Mouse (Mus musculus) intestine, embryonic 14.5 days (tissue): Measurements from ENCODE around the gene Olfr330. TPM values are rescaled to one million over a fixed set of nuclear protein-coding genes. Genes with fewer than 3 reads are reported as not detected.
"Not testable (repeated sequence)": the region's sequence is repeated elsewhere in the genome, so short reads cannot be mapped to it uniquely, and the experiment has no call there.

Source experiments
- ATAC-seq: fragments of 200-750 bp; cut with Nextera tagmentation; replicated peaks from 2 replicates; pipeline ENCODE4 v1.8.0; 2017; ENCODE audit warnings: low read depth, moderate number of reproducible peaks, moderate TSS enrichment, moderate library complexity; ENCODE audit not compliant: low FRiP score, low TSS enrichment
- DNase-seq: peaks from one replicate; pipeline ENCODE4 v3.0.0-alpha.2; 2018; ENCODE audit warnings: low spot score
- H3K27ac ChIP-seq: fragments of 300-500 bp; sonication (generic); 2 replicates; pipeline ENCODE4 v1.5.1; 2014; ENCODE audit warnings: low read depth, mild to moderate bottlenecking, control low read depth
- H3K27me3 ChIP-seq: fragments of 300-500 bp; sonication (generic); replicated peaks from 2 replicates; pipeline ENCODE4 v1.6.1; 2014; ENCODE audit warnings: low read length, control low read depth; ENCODE audit not compliant: control insufficient read depth, insufficient read depth
- H3K36me3 ChIP-seq: fragments of 300-500 bp; sonication (generic); 2 replicates; pipeline ENCODE4 v1.6.1; 2014; ENCODE audit warnings: low read length, control low read depth; ENCODE audit not compliant: control insufficient read depth, insufficient read depth
- H3K4me1 ChIP-seq: fragments of 300-500 bp; sonication (generic); replicated peaks from 2 replicates; pipeline ENCODE4 v1.6.1; 2014; ENCODE audit warnings: low read length, control low read depth, mixed read lengths; ENCODE audit not compliant: control insufficient read depth, insufficient read depth
- H3K4me2 ChIP-seq: fragments of 300-500 bp; sonication (generic); 2 replicates; pipeline ENCODE4 v1.6.1; 2014; ENCODE audit warnings: low read length
- H3K4me3 ChIP-seq: fragments of 300-500 bp; sonication (generic); 2 replicates; pipeline ENCODE4 v1.5.1; 2014; ENCODE audit warnings: low read depth, low read length, control low read depth, mixed read lengths
- H3K9ac ChIP-seq: fragments of 300-500 bp; sonication (generic); 2 replicates; pipeline ENCODE4 v1.6.1; 2014; ENCODE audit warnings: mild to moderate bottlenecking, low read length
- H3K9me3 ChIP-seq: fragments of 300-500 bp; sonication (generic); 2 replicates; pipeline ENCODE4 v1.6.1; 2016; ENCODE audit warnings: low read length, control low read depth; ENCODE audit not compliant: control insufficient read depth
- WGBS: fragments of 180-500 bp; shearing (Covaris S2); extraction: QIAGEN DNeasy Blood & Tissue Kit; methylation state at CpG from one replicate; pipeline ENCODE4 v1.1.7; 2014; 5-methylcytosine and 5-hydroxymethylcytosine counted together
- polyA plus RNA-seq: library from polyadenylated mRNA; unstranded; fragments of >200 nt; fragmentation: Nextera tagmentation; extraction: Ambion mirVana; gene quantifications from 2 replicates; pipeline ENCODE4 v1.2.1, GENCODE M21; 2014

Olfr330 gene
- polyA plus RNA-seq: not detected in 2 replicates

- not testable (repeated sequence) for H3K9ac ChIP-seq, H3K36me3 ChIP-seq, H3K27me3 ChIP-seq, H3K4me3 ChIP-seq, H3K9me3 ChIP-seq, H3K27ac ChIP-seq, H3K4me1 ChIP-seq, H3K4me2 ChIP-seq, ATAC-seq, DNase-seq
Observed at GRCm38 (mm10) chr11:58534736-58535135, at the start of gene Olfr330. Gene Olfr330 (minus strand): TSS chr11:58534836.

GRCm38 (mm10) chr11:58578636-58579035 lies 44.0 kb upstream of the Olfr330 start:
- no peak overlapping the region for H3K27ac ChIP-seq
- whole genome bisulfite sequencing: 76% methylated on average over 8 of the region's 8 CpGs
- no peak overlapping the region for H3K4me3 ChIP-seq
- H3K36me3 ChIP-seq: no peaks in the 10 kb centered on the region
- H3K27me3 ChIP-seq: no peaks in the 10 kb centered on the region
- no peak for ATAC-seq
- DNase-seq: no peak
- no peak overlapping the region for H3K4me2 ChIP-seq
- H3K9ac ChIP-seq: no peak overlapping the region
- H3K4me1 ChIP-seq: no peaks in the 10 kb centered on the region
- H3K9me3 ChIP-seq: no peaks in the 10 kb centered on the region

DNA sequence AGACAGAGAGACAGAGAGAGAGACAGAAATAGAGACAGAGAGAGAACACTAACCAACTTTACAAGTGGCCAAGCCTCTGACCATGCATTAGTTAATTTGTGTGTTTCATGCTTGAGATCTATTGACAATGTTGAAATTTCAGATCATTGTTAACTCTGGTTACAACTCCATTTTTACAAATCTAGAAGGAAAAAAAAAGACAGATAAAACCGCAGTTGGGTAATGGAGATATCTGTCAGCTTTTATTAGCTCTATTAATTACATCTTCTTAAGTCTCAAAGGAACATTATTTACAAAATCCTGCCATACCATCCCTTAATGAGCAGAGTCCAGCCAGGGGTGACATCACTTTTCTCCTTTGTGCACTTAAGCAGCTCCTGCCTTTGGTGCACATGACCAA lies 42.8 kb upstream of the Olfr330 start, which contains the start of gene Olfr325:
Gene Olfr325 (plus strand): TSS at position 301 of the 400 bp plus-strand sequence.
- Histone ChIP-seq H3K27ac (no peak within 1 kb of the TSS), H3K27me3 (no peaks in the 10 kb centered on the region), H3K4me1 (no peaks in the 10 kb centered on the region), H3K4me2 (no peak within 1 kb of the TSS), H3K9me3 (no peaks in the 10 kb centered on the region), H3K36me3 (no peaks in the 10 kb centered on the region), H3K9ac (no peak within 1 kb of the TSS), H3K4me3 (no peak within 1 kb of the TSS)
- DNase-seq: no peak
- ATAC-seq: no peak
- WGBS: 63% methylated on average over 1 of the region's 1 CpGs

- no peak within 1 kb of the TSS for H3K27ac ChIP-seq
- no peaks in the 10 kb centered on the region for H3K4me1 ChIP-seq
- H3K9ac ChIP-seq: no peak within 1 kb of the TSS
- H3K9me3 ChIP-seq: no peaks in the 10 kb centered on the region
- ATAC-seq (no peak), DNase-seq (no peak)
- no peaks in the 10 kb centered on the region for H3K27me3 ChIP-seq
- H3K36me3 ChIP-seq: no peaks in the 10 kb centered on the region
- WGBS: 76% methylated on average over 5 of the region's 5 CpGs
- no peak within 1 kb of the TSS for H3K4me2 ChIP-seq
- H3K4me3 ChIP-seq: no peak within 1 kb of the TSS
Observed at GRCm38 (mm10) chr11:58570405-58570804, 35.8 kb upstream of the Olfr330 start, which contains the start of gene Olfr224. Gene Olfr224 (minus strand): TSS chr11:58570553.

DNA sequence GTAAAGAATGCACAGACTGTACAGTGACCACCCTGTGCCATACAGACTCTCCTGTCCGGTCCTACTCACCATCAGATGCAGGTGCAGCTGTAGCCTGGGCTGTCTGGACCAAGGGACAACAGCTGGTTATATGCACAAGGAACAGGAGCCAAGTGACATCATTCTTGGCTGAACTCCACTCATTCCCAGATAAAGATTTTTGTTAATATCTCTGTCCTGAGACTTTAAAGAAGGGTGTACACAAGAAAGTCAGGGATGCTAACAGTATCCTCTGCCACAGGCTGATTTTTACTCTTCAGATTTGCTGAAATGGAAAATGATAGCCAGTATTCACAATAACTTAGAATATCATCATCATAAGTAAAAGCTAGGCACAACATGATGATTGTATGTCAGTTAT lies 20.9 kb upstream of the Olfr330 start, which contains the start of gene Olfr328:
Gene Olfr328 (minus strand): TSS at position 101 of the 400 bp plus-strand sequence.
- Histone ChIP-seq H3K9me3 (no peaks in the 10 kb centered on the region), H3K4me3 (no peak within 1 kb of the TSS), H3K27ac (no peak within 1 kb of the TSS), H3K9ac (no peak within 1 kb of the TSS), H3K4me2 (no peak within 1 kb of the TSS), H3K27me3 (no peaks in the 10 kb centered on the region), H3K4me1 (no peaks in the 10 kb centered on the region), H3K36me3 (no peaks in the 10 kb centered on the region)
- DNase-seq (no peak), ATAC-seq (no peak)
- whole genome bisulfite sequencing: 80% methylated on average over 1 of the region's 1 CpGs

- H3K9me3 ChIP-seq: no peaks in the 10 kb centered on the region
- ATAC-seq: no peak
- H3K4me2 ChIP-seq: no peak within 1 kb of the TSS
- no peaks in the 10 kb centered on the region for H3K36me3 ChIP-seq
- H3K27ac ChIP-seq: no peak within 1 kb of the TSS
- H3K27me3 ChIP-seq: no peaks in the 10 kb centered on the region
- no peak for DNase-seq
- no peak within 1 kb of the TSS for H3K4me3 ChIP-seq
- H3K4me1 ChIP-seq: no peaks in the 10 kb centered on the region
- H3K9ac ChIP-seq: no peak within 1 kb of the TSS
- WGBS: 73% methylated on average over 5 of the region's 5 CpGs
Observed at GRCm38 (mm10) chr11:58546322-58546721, 11.7 kb upstream of the Olfr330 start, which contains the start of gene Olfr329-ps. Gene Olfr329-ps (minus strand): TSS chr11:58546422.

DNA sequence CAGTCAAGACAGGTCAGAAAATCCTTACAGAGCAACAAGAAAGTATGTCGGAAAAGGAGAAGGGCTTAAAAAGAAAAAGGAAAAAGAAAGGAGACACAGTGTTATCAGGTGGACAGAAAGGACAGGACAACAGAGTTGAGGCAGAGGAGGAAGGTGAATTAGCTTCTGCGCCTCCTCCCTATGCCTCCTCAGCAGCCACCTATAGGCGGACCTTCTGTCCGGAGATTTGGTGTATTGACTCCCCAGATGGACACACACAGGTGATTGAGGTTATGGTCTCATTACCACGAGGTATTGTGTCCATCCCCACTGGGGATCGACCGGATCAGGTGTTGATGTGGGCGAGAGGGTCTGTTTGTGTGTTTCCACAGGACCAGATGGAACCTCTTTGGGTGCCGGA lies 14.9 kb downstream of the Olfr330 start:
- not testable (repeated sequence) for H3K4me2 ChIP-seq, H3K27ac ChIP-seq, H3K27me3 ChIP-seq, ATAC-seq, DNase-seq, H3K9me3 ChIP-seq, H3K36me3 ChIP-seq, H3K4me3 ChIP-seq, H3K9ac ChIP-seq, H3K4me1 ChIP-seq
- 90% methylated on average over 6 of the region's 9 CpGs for WGBS

- H3K9ac ChIP-seq, H3K9me3 ChIP-seq, H3K4me3 ChIP-seq, DNase-seq, ATAC-seq, H3K4me2 ChIP-seq, H3K4me1 ChIP-seq, H3K27ac ChIP-seq, H3K27me3 ChIP-seq, H3K36me3 ChIP-seq: not testable (repeated sequence)
- 95% methylated on average over 17 of the region's 18 CpGs for WGBS
Observed at GRCm38 (mm10) chr11:58518916-58519315, 15.7 kb downstream of the Olfr330 start.

GRCm38 (mm10) chr11:58509058-58509457 lies 25.6 kb downstream of the Olfr330 start:
- not testable (repeated sequence) for H3K27ac ChIP-seq, H3K27me3 ChIP-seq, H3K36me3 ChIP-seq, DNase-seq, H3K4me2 ChIP-seq, H3K9ac ChIP-seq, H3K9me3 ChIP-seq, H3K4me3 ChIP-seq, H3K4me1 ChIP-seq, ATAC-seq
- WGBS: 89% methylated on average over 19 of the region's 19 CpGs
